Mouse (Mus musculus) kidney, postnatal 10 days (tissue): ENCODE measurements at regions not wholly inside any gene's neighbourhood (a gene's known extent, or its start where the extent isn't known, plus 50 kb on each side); places are given as distances from the start of the nearest gene placed in this dataset.

Experiments used
- DNase-seq: peaks from one replicate; pipeline ENCODE4 v3.0.0; 2021; ENCODE audit warnings: mixed read lengths

- peak; percentile 56 for DNase-seq
Measured at GRCm38 (mm10) chr5:111506821-111507220, 89.7 kb downstream of the Mn1 start.

GRCm38 (mm10) chr5:111507332-111507731, 90.2 kb downstream of the Mn1 start:
- no peak for DNase-seq

DNA sequence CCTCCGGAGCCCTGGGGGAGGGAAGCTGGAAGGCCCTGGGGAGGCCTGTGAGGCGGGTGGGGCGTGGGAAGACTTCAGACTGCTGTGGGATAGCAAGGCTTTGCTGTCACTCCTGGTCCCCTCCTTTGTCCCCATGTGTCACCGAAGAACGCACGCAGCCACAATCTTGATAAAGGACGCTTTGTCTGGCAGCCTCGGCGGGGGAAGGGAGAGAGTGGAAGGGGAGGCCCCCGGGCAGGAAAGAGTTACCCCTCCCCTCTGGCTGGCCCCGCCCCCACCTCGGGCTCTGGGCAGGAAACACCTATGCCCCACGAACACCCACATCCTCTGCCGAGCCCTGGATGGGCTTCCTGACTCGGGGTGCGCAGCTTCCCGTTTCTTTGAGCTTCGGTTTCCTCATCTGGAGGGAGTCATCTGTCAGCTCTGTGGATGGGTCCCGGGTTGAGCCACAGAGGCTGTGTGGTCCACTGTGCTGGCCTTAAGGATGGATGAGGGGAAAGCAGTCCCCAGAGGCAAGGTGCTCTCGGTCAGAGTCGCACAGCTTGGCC, 91.9 kb downstream of the Mn1 start:
- DNase-seq: peak; percentile 83

DNA sequence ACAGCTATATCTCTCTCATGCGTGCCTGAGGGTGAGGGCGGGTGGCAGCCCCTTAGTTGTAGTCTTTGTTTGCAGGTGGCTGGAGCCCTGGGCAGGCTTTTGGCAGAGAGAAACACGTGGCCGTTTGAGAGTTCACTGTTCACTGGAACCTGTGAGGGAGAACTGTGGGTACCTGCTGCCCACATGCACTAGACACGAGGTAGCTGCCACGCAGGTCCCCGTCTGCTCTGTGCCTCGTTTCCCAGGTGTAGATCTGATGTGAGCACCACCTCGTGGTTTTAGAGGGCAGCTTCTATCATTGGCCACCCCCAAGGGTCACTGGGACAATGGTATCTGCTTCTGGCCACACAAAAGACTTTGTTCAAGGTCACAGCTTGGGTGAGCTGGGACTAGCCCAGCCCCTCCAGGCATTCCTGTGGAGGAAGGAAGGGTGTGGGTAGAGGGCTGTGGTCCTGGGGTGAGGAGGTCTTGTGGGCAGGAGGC, 92.5 kb downstream of the Mn1 start:
- peak; percentile 41 for DNase-seq

GRCm38 (mm10) chr5:111510183-111510878, 93.2 kb downstream of the Mn1 start:
- no peak for DNase-seq

DNA sequence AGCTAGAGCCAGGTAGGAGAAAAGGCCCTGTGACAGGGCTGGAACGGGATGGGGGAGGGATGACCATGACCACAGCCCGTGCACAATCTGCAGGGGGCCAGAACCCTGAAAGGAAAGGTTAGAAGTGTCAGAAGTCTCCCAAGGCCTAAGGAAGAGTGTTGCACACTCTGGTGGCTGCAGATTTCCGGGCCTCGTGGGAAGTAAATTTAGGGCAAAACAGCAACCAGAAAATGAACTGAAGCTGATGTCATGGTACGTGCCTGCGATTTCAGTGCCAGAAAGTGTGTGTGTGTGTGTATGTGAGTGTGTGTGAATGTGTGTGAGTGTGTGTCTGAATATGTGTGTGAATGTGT, 93.7 kb downstream of the Mn1 start:
- no peak for DNase-seq

DNA sequence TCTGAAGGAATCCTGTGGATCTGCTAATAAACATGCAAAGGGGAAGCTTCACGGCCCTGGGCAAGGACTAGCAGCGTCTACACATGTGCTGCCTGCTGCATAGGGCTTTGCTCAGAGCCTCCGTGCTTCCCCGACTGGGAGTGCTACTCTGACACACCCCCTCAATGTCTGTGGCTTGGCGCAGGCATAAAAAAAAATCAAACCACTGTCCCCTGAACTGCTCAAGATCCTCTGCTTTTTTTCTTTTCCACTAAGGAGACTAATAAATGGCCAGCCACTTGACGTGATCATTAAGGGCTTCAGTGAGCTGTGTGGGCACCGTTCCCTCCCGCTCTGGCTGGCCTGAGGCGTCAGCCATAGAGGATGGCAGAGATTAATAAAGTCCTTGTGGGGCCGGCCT, 94.8 kb downstream of the Mn1 start:
- DNase-seq: no peak

DNA sequence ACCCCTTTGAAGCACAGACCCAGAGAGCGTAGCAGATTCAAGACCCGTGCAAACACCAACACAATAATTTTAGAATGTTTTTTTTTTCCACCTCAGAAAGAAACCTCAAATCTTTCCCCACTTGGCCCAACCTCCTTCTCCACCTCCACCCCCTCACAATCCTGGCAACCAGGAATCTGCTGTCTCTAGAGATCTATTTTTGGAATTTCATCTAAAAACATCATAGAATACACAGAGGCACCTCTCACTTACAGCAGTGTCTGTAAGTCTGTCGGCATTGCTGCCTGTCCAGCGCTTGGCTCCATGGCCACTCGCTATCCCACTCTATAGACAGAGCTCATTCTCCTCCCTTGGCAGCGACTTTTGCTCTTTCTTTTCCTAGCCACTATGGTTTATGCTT, 96.8 kb downstream of the Mn1 start:
- DNase-seq: no peak

DNA sequence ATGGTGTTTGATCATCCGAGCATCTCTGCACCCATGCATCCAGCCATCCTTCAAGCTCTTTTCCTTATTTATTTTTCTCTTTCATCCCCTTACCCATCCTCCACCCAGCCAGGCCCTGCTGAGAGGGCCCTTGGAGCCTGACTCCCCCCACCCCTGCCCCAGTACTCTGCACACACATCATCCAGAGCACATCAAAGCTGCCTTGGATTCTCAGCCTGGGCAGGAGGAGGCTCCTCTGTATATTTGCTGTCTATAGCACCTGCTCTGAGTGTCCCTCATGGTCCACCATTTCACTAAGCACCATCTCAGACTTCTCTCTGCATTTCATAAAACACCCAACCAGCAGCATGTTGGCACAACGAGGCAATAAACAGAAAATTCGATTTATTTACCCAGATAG, 101.9 kb downstream of the Mn1 start:
- no peak for DNase-seq

GRCm38 (mm10) chr5:111519500-111520041, 102.4 kb downstream of the Mn1 start:
- DNase-seq: peak; percentile 65

DNA sequence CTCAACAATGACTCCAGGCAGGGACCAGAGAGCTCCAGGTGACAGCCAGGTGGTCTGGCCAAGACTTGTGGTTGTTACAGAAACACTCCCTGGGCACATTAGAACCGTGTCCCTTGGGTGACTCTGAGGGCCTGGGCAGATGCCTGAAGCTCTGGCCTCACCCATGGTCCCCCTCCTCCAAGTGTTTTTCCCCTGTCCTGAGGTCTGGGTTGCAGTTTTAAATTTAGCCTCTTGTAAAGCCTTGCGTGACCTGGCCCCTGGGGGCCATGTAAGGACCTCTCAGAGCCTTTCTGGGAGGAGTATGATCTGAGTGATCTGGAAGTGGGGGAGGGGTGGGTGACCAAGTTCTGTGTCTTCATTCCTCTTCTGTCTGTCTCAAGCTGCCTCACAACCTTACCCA, 104.7 kb downstream of the Mn1 start:
- no peak for DNase-seq

DNA sequence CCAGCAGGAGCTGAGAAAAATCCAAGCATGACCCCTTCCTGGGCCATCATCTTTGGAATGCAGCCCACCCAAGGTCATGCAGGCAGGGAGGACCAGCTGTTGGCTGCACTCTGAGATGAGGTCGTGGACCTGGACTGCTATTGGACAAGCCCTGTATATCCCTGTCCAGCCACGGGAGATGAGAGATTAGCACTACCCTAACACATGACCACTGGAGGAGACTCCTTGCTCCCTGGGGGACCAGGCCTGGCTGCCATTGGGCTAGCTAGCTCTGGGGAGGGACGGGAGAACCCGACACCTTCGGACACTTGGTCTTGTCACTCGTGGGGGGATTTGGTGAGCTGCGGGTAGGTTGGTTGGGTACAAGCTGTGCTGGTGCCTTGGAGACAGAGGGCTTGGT, 105.4 kb downstream of the Mn1 start:
- no peak for DNase-seq

GRCm38 (mm10) chr5:111527741-111528140, 110.6 kb downstream of the Mn1 start:
- DNase-seq: no peak

DNA sequence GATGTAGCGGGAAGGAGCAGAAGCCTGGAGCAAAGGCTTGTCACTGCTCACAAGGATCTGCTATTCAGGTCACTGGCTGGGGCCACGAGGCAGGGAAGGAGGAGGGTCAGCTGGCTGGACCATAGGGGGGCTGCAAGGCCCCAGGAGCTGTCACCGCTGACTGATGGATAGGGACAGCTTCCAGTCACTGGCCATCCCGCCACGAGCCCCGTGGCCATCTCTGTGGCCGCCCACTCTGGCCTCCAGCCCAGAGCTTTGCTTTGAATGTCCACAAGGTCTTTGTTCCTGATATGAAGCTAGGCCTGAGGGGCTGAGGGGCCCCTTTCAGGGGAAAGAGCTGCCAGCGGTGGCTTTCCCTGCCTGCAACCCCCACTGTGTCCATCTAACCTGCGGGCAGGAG, 111.9 kb downstream of the Mn1 start:
- DNase-seq: peak; percentile 47

DNA sequence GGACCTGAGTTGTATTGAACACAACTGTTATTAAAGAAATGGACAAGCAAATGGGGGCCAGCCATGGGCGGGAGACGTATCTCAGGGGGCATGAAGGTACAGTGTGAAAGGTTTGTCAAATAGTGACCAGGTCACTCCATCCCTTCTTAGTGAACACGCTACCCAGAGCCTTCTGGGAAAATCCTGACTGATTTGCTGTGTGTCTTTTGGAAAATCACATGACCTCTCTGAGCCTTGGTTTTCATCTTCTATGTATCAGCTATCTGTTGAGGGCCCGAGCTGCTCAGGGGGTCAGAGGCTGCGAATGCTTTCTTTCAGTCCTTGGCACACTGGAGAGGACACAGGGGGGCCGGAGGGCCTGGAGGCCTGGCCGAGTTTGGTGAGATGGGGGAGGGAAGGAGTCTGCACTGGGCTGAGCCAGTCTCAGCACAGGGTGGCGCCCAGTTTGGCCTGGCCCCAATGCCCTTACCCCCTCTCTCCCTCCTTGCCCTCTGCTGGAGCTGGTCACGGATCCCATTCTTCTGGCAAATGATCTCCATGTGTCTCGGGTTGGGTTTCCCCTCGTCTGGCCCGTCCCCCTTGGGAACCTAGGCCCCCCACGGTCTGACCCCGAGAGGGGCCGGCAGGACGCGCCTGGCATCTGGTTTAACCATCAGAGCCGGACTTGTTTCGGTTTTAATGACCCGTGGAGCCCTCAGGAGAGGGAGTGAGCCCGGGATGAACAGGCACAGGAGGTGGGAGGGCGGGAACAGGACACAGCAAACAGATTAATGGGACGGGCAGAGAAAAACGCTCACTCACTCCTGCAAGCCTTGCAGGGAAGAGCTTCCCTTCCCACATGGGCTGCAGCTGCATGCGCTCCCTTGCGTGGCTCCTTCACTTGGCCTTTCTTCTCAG, 113.7 kb downstream of the Mn1 start:
- DNase-seq: peak; percentile 34

DNA sequence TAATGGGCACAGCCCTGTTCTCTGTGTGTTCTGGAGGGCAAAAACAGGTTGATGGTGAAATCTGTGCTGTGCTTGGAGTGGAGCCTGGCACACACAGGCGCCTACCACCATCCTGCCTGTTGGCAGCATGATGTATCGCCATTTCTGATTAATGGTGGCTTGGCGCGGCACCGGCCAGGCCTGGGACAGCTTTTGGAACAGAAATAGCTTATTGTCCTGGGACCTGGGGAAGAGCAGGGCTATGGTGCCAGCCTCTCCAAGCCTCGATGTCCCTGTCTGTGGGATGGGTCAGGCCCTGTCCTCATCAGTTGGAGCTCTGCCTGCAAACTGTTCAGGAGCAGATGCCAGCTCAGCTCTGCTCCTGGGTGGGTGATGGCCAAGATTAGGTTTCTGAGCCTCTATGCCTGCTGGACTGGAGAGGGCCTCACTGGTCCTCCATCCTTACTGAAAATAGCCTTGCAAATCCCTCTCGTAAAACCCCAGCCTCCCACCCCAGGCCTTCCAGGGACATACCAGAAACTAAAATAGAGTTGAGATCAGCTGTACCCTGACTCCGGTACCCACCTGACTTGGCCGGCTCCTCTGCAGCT, 115.4 kb downstream of the Mn1 start:
- no peak for DNase-seq

- peak; percentile 80 for DNase-seq
Measured at GRCm38 (mm10) chr5:111535978-111536377, 118.8 kb downstream of the Mn1 start.

- DNase-seq: no peak
Measured at GRCm38 (mm10) chr5:111538560-111539450, 121.6 kb downstream of the Mn1 start.

- no peak for DNase-seq
Measured at GRCm38 (mm10) chr5:111540486-111540885, 123.3 kb downstream of the Mn1 start.

DNA sequence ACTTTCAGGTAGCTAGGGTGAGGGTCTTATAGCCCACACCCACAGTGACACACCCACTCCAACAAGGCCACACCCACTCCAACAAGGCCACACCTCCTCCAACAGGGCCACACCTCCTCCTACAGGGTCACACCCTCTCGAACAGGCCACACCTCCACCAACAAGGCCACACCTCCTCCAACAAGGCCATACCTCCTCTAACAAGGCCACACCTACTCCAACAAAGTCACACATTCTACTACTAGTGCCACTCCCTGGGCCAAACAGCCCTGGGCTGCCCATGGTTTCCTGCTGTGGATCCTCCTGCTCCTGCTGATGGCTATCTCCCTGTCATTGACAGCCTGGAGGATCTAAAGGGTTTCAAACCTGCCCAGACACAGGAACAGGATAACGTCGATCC, 124.9 kb downstream of the Mn1 start:
- no peak for DNase-seq

- no peak for DNase-seq
Measured at GRCm38 (mm10) chr5:111543721-111544495, 126.7 kb downstream of the Mn1 start.
